ENCODE assay signal across 24 mouse cellular contexts in the genomic region with DNA sequence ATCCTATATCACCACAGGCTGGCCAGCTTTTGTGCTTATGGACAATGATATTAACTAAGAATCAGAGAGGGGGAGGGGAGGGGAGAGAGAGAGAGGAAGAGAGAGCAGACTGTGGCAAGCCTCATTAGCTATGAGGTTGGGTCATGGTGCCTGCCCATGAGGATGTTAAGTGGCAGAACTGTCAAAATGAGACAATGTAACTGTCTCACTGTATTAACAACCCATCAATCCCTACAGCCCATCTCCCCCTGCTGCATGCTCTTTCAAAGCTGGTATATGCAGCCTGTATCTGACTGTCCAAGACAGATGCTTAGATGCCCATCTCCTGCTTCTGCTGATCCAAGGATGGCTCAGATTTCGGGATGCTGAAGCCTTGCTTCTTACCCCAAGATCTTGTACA.
"Had no signal": no experiment of that assay in that cellular context is flagged by ENCODE, and none has a peak within 500 bp of the region (broad histone marks: within the 10 kb centered on the region; RNA-seq: fewer than 3 reads in every experiment).

No protein-coding gene starts in this region.

- H3K9me3 ChIP-seq: heart, embryonic 13.5 days; heart, embryonic 15.5 days; hindbrain, embryonic 15.5 days; limb, embryonic 10.5 days; limb, embryonic 12.5 days; liver, embryonic 13.5 days; liver, embryonic 15.5 days had no signal

- H3K9ac ChIP-seq: heart, embryonic 13.5 days; heart, embryonic 15.5 days; hindbrain, embryonic 15.5 days; limb, embryonic 12.5 days; liver, embryonic 13.5 days; liver, embryonic 15.5 days had no signal

- H3K36me3 ChIP-seq: heart, embryonic 13.5 days; heart, embryonic 15.5 days; hindbrain, embryonic 15.5 days; limb, embryonic 10.5 days; limb, embryonic 12.5 days; liver, embryonic 13.5 days; liver, embryonic 15.5 days had no signal

- H3K4me1 ChIP-seq: heart, embryonic 13.5 days; heart, embryonic 15.5 days; hindbrain, embryonic 15.5 days; limb, embryonic 10.5 days; limb, embryonic 12.5 days; liver, embryonic 13.5 days; liver, embryonic 15.5 days had no signal

- H3K4me3 ChIP-seq: heart, adult 2 months; heart, embryonic 13.5 days; heart, embryonic 15.5 days; hindbrain, embryonic 15.5 days; layer of hippocampus, adult 2 months; left cerebral cortex, adult 2 months; limb, embryonic 10.5 days; limb, embryonic 12.5 days; liver, embryonic 13.5 days; liver, embryonic 15.5 days had no signal

- H3K4me2 ChIP-seq: heart, embryonic 11.5 days; heart, embryonic 13.5 days; heart, embryonic 15.5 days; hindbrain, embryonic 15.5 days; limb, embryonic 12.5 days; liver, embryonic 11.5 days; liver, embryonic 13.5 days; liver, embryonic 15.5 days had no signal

- H3K27ac ChIP-seq: heart, adult 2 months; heart, embryonic 13.5 days; heart, embryonic 15.5 days; hindbrain, embryonic 15.5 days; layer of hippocampus, adult 2 months; left cerebral cortex, adult 2 months; limb, embryonic 10.5 days; limb, embryonic 12.5 days; liver, embryonic 13.5 days; liver, embryonic 15.5 days had no signal

- ATAC-seq: intestine, embryonic 16.5 days had no signal

- DNase-seq: gastrocnemius, postnatal 14 days; gastrocnemius, postnatal 36 days; heart, adult 11 months; heart, adult 2 months; heart, postnatal 14 days; heart, postnatal 36 days; kidney, adult 11 months; kidney, adult 2 months; kidney, postnatal 10 days; kidney, postnatal 25 days; kidney, postnatal 4 days; liver; liver, embryonic 13.5 days had no signal

- H3K27me3 ChIP-seq: heart, embryonic 13.5 days; heart, embryonic 15.5 days; hindbrain, embryonic 15.5 days; limb, embryonic 12.5 days; liver, embryonic 13.5 days; liver, embryonic 15.5 days had no signal
